Mouse (Mus musculus) ES-Bruce4 (cell line): ENCODE data around the gene Tex47.

Experiments
- CTCF ChIP-seq: IDR thresholded peaks from one replicate; pipeline ENCODE4 v1.8.1; 2011; ENCODE audit warnings: low read depth, low read length
- POLR2A ChIP-seq: IDR thresholded peaks from one replicate; pipeline ENCODE4 v1.8.1; 2011; ENCODE audit warnings: low read length; ENCODE audit not compliant: insufficient read depth

DNA sequence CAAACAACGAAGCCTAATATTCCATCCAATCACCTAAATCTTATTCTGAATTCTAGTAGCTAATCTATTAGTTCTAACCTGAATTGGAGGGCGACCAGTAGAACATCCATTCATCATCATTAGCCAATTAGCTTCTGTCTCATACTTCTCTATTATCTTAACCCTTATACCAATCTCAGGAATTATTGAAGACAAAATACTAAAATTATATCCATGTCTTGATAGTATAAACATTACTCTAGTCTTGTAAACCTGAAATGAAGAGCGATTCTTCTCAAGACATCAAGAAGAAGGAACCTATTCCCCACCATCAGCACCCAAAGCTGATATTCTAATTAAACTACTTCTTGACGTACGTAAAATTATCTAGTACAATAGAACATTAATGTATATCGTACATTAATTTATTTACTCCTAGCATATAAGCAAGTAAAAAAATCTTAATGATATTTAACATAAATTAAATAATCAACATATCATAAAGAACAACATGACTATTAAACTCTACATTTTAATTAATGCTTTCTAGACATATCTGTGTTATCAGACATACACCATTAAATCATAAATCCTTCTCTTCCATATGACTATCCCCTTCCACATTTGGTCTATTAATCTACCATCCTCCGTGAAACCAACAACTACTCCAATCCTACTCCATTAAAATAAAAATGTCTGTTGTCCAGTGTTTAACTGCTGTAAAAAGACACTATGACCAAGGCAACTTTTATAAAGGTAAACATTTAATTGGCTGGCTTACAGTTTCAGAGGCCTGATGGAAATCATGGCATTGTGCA, 27.1 kb upstream of the Tex47 start:
- no peak for TF ChIP-seq CTCF
- TF ChIP-seq POLR2A: no peak
